In the genomic region with DNA sequence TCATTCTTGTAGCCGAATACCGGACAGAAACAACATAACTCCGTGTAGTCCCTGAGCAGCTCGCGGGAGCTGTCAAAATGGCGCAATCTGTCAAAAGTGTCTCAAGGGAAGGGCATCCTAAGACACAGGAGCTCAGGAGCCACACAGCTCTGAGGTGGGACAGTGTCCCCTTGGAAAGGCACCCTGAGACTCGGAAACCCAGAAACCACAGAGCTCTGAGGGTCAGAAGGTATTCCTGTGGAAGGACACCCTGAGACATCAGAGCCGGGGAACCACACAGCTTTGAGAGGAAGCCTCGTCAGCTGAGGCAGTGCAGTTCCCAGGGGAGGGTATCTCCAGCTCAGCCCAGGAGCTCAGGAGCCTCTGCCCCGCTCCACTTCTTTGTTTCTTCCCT, we compare ENCODE assay signal across 7 mouse cellular contexts. TPM values are rescaled to one million over a fixed set of nuclear protein-coding genes. Genes with fewer than 3 reads are reported as not detected.
DNase-seq lines count a peak whose midpoint lies in the region; ATAC-seq lines count a peak whose summit lies in the region.

No protein-coding gene starts in this region.

- peak; percentile 3 for DNase-seq in ovary, postnatal 10 days (ENCODE audit: low spot score)
- DNase-seq in ovary, postnatal 14 days (ENCODE audit: low spot score), result no peak
- peak; percentile 12 for DNase-seq in gastrocnemius, postnatal 25 days
- no peak for DNase-seq in urinary bladder, adult 18-20 months (ENCODE audit: low spot score in 2 of 2)

- H3K27ac ChIP-seq in limb, embryonic 15.5 days, result peak overlapping the region; percentile 90
- peak overlapping the region; percentile 98 for H3K27ac ChIP-seq in neural tube, embryonic 13.5 days (replicated peaks)

- H3K36me3 ChIP-seq in limb, embryonic 15.5 days, result no peaks in the 10 kb centered on the region
- H3K36me3 ChIP-seq in neural tube, embryonic 13.5 days, result no peaks in the 10 kb centered on the region

- H3K9me3 ChIP-seq in limb, embryonic 15.5 days, result no peaks in the 10 kb centered on the region
- no peaks in the 10 kb centered on the region for H3K9me3 ChIP-seq in neural tube, embryonic 13.5 days

- peak; percentile 43 for ATAC-seq in common myeloid progenitor, adult 5-6 weeks (replicated peaks; ENCODE audit: low read depth, poor library complexity, severe bottlenecking)
- peak; percentile 41; the same call in 1 of the 2 replicates for ATAC-seq in limb, embryonic 15.5 days (ENCODE audit: insufficient number of reproducible peaks, low FRiP score, low TSS enrichment, low read depth)
- peak; percentile 88 for ATAC-seq in neural tube, embryonic 13.5 days (ENCODE audit: low read depth)

- 2% methylated on average over 10 of the region's 10 CpGs for WGBS in limb, embryonic 15.5 days
- WGBS in neural tube, embryonic 13.5 days, result 2% methylated on average over 10 of the region's 10 CpGs

- peak overlapping the region; percentile 86 for H3K4me2 ChIP-seq in limb, embryonic 15.5 days
- peak overlapping the region; percentile 70 for H3K4me2 ChIP-seq in neural tube, embryonic 13.5 days

- H3K27me3 ChIP-seq in limb, embryonic 15.5 days, result 0 out of 2 replicates have a peak, but pooled peaks cover 5% of the 10 kb centered on the region
- no peaks in the 10 kb centered on the region for H3K27me3 ChIP-seq in neural tube, embryonic 13.5 days

- peaks cover 19% of the 10 kb centered on the region for H3K4me1 ChIP-seq in limb, embryonic 15.5 days
- peaks cover 18% of the 10 kb centered on the region for H3K4me1 ChIP-seq in neural tube, embryonic 13.5 days (replicated peaks)

- peak overlapping the region; percentile 91 for H3K4me3 ChIP-seq in limb, embryonic 15.5 days
- H3K4me3 ChIP-seq in neural tube, embryonic 13.5 days, result peak overlapping the region; percentile 75

- H3K9ac ChIP-seq in limb, embryonic 15.5 days, result peak overlapping the region; percentile 65
- H3K9ac ChIP-seq in neural tube, embryonic 13.5 days, result peak overlapping the region; percentile 86

RNA-seq across cellular contexts. Expression of a gene that starts 0.6 kb away (rescaled TPM):
- total RNA-seq in common myeloid progenitor, adult 5-6 weeks (2017), result 69.3 and 78.5 TPM in 2 replicates
- total RNA-seq in gastrocnemius, postnatal 25 days (2021), result under 1 TPM; 0.49 to 0.64 TPM
- 37.0 and 40.7 TPM in 2 replicates for polyA plus RNA-seq in limb, embryonic 15.5 days (2015; fragmentation: Nextera tagmentation; extraction: Ambion mirVana)
- 10.0 and 13.1 TPM in 2 replicates for polyA plus RNA-seq in neural tube, embryonic 13.5 days (2015; fragmentation: Nextera tagmentation; extraction: Ambion mirVana)

RNA-seq across cellular contexts. Expression of a gene that starts 12.2 kb away (rescaled TPM):
- not detected in 2 replicates for total RNA-seq in common myeloid progenitor, adult 5-6 weeks (2017)
- not detected for total RNA-seq in gastrocnemius, postnatal 25 days (2021)
- 0.20 and 0.29 TPM in 2 replicates for polyA plus RNA-seq in limb, embryonic 15.5 days (2015; fragmentation: Nextera tagmentation; extraction: Ambion mirVana)
- 0.31 and 0.44 TPM in 2 replicates for polyA plus RNA-seq in neural tube, embryonic 13.5 days (2015; fragmentation: Nextera tagmentation; extraction: Ambion mirVana)

Comparison
In these comparisons a context has a peak if more than half of its experiments do, and no peak if none do; other contexts are left out.
1. DNase-seq: peak in ovary, postnatal 10 days (single experiment) and gastrocnemius, postnatal 25 days (single experiment); none in ovary, postnatal 14 days (single experiment) and urinary bladder, adult 18-20 months (0 of 2).
2. RNA of a gene that starts 0.6 kb away (total RNA-seq): 69.3 to 78.5 TPM in common myeloid progenitor, adult 5-6 weeks; 0.49 to 0.64 TPM in gastrocnemius, postnatal 25 days; every median in the first group is over 10 times any median in the second.
3. Peak in every context shown above with its lines, with median percentiles within 50 percentile points of each other: ATAC-seq.